Mouse (Mus musculus) layer of hippocampus, adult 18-20 months (tissue): ENCODE measurements at regions not wholly inside any gene's neighbourhood (a gene's known extent, or its start where the extent isn't known, plus 50 kb on each side); places are given as distances from the start of the nearest gene placed in this dataset.
A peak's percentile ranks its signal among the peaks of the same experiment; 100 is the strongest.
"Not testable (repeated sequence)": the region's sequence is repeated elsewhere in the genome, so short reads cannot be mapped to it uniquely, and the experiment has no call there.

Experiments used
- DNase-seq, 2 experiments: peaks; one replicate each; pipeline ENCODE4 v3.0.0; 2022; ENCODE audit warnings: low spot score in 2 of 2

GRCm38 (mm10) chr7:111846417-111846816 lies 66.6 kb upstream of the Galnt18 start:
- no peak for DNase-seq

- DNase-seq, result no peak
These were observed 63.9 kb upstream of the Galnt18 start for GRCm38 (mm10) chr7:111843715-111844114.

GRCm38 (mm10) chr7:111840826-111841225 lies 61.0 kb upstream of the Galnt18 start:
- DNase-seq, result peak in 1 of 2 experiments; percentile 4

- no peak for DNase-seq
These were observed 58.4 kb upstream of the Galnt18 start for GRCm38 (mm10) chr7:111838162-111838561.

GRCm38 (mm10) chr7:111834356-111834755 lies 54.6 kb upstream of the Galnt18 start:
- not testable (repeated sequence) for DNase-seq

GRCm38 (mm10) chr7:111829931-111830330 lies 50.2 kb upstream of the Galnt18 start:
- no peak for DNase-seq
